Mouse (Mus musculus): ENCODE measurements around the gene Atxn1.

The Atxn1 gene

GRCm38 (mm10) chr13:45499906-45500305, 464.9 kb downstream of the Atxn1 start:
- DNase-seq (ENCODE audit: low read depth): no peak

Measured in 416B (cell line).